Mouse (Mus musculus): ENCODE data around the gene Rwdd1. TPM values are rescaled to one million over a fixed set of nuclear protein-coding genes. Genes with fewer than 3 reads are reported as not detected.
"Not testable (repeated sequence)": the region's sequence is repeated elsewhere in the genome, so short reads cannot be mapped to it uniquely, and the experiment has no call there.

Rwdd1 gene
- polyA plus RNA-seq, 1 experiment from 2014 or later = 111 TPM

DNA sequence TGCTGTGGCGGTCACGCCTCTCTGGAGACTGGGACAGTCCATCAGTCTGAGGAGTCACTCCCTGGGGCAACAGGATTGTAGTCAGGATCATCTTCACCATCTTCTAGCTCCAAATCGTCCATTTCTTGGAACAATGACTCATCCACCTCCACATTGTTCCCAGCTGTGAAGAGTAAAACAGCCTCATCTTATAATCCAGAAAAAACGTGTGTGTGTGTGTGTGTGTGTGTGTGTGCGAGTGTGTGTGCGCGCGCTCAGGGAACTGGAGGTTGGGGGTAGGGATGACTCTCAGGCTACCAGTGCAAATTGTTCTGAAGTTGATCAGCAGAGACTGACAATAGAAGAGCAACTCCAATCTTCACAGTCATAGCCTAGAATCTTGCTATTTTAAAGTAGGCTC is 22.7 kb downstream of the Rwdd1 start:
- H3K4me3 ChIP-seq (replicated peaks); H3K27me3 ChIP-seq (replicated peaks); H3K9me3 ChIP-seq; ATAC-seq (ENCODE audit: insufficient read depth, low FRiP score, low read depth); H3K9ac ChIP-seq; H3K27ac ChIP-seq; H3K4me2 ChIP-seq; H3K4me1 ChIP-seq: not testable (repeated sequence)
- WGBS = 90% methylated on average over 6 of the region's 8 CpGs
- H3K36me3 ChIP-seq = peaks cover 27% of the 10 kb centered on the region

DNA sequence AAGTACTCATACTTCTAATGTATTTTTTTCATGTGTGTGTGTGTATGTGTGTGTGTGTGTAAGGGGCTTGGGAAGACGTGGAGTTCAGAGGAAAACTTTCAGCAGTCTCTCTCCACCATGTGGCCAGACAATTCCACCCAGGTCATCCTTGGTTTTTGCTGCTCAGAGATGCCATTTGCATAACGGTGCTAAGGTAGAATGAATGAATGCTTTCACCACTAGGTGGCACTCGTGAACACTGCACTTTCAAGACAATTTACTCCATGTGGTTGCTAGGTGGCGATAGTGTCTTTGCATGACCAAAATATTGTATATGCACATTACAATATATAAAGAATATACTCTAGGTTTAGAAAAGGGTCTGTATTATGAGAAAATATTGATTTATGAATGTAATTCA is 32.7 kb downstream of the Rwdd1 start:
- Histone ChIP-seq H3K27ac (no peak overlapping the region), H3K9ac (no peak overlapping the region), H3K36me3 (no peaks in the 10 kb centered on the region), H3K4me2 (no peak overlapping the region), H3K4me1 (no peaks in the 10 kb centered on the region), H3K9me3 (no peaks in the 10 kb centered on the region), H3K27me3 (replicated peaks) (no peaks in the 10 kb centered on the region), H3K4me3 (replicated peaks) (no peak overlapping the region)
- 24% methylated on average over 4 of the region's 4 CpGs for WGBS
- ATAC-seq (ENCODE audit: insufficient read depth, low FRiP score, low read depth) = no peak

DNA sequence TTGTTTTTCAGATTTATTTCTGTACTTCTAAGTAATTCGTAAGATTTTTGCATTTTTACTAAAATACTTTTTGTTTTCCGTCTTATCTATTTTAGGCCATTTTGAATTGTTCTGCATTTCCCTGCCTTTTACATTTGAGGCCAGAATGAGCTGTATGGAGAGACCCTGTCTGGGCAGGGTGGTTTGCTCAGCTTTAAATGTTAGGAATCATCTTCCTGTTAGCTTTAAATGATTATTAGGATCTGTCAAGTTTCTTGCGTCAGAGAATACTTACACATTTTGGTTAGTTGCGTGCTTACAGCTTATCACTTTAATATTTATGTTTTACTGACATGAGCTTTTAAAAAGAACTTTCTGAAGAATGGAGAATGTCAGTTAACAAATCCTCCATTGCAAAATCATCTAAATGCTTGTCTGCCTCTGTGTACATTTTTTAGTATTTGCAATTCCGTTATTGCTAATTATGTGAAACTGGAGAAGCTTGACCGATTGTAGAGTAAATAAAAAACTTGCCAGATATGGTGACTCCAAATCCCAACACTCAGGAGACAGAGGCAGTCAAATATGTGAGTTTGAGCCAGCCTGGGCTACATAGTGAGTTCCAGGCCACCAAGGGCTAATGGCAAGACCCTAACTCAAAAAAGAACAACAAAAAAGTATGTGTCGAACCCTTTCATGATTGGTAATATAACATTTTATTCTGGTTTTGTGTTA is 44.5 kb downstream of the Rwdd1 start:
- no peaks in the 10 kb centered on the region for H3K27me3 ChIP-seq (replicated peaks)
- H3K4me1 ChIP-seq = no peaks in the 10 kb centered on the region
- H3K4me2 ChIP-seq = no peak overlapping the region

DNA sequence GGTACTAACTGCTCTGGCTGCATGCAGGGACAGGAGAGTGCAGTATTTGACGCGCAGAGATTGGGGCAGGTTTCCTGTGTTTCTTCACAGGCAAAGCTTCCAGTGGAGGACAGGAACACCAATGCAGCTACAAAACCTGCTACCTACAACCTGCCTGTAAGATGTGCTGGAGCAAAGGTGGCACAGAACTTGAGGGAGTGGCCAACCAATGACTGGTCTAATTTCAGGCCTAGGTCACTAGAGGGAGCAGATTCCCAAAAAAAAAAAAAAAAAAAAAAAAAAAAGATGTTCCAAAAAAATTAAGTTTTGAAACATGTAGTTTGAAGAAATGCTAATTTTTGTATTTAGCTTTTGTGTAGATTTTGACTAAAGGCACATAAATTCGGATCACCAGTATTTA is 66.9 kb downstream of the Rwdd1 start:
- 76% methylated on average over 3 of the region's 3 CpGs for WGBS
- Histone ChIP-seq H3K9ac (no peak overlapping the region), H3K4me3 (replicated peaks) (no peak overlapping the region), H3K4me1 (no peaks in the 10 kb centered on the region), H3K9me3 (no peaks in the 10 kb centered on the region), H3K4me2 (no peak overlapping the region), H3K27ac (no peak overlapping the region), H3K27me3 (replicated peaks) (no peaks in the 10 kb centered on the region), H3K36me3 (no peaks in the 10 kb centered on the region)
- ATAC-seq (ENCODE audit: insufficient read depth, low FRiP score, low read depth) = no peak

More for the DNA sequence above, 44.5 kb downstream of the Rwdd1 start:
- no peaks in the 10 kb centered on the region for H3K36me3 ChIP-seq
- no peak overlapping the region for H3K4me3 ChIP-seq (replicated peaks)
- H3K9ac ChIP-seq = no peak overlapping the region
- H3K9me3 ChIP-seq = no peaks in the 10 kb centered on the region; the same call in 1 of the 2 replicates
- H3K27ac ChIP-seq = no peak overlapping the region
- no peak for ATAC-seq (ENCODE audit: insufficient read depth, low FRiP score, low read depth)
- WGBS = 74% methylated on average over 7 of the region's 7 CpGs

DNA sequence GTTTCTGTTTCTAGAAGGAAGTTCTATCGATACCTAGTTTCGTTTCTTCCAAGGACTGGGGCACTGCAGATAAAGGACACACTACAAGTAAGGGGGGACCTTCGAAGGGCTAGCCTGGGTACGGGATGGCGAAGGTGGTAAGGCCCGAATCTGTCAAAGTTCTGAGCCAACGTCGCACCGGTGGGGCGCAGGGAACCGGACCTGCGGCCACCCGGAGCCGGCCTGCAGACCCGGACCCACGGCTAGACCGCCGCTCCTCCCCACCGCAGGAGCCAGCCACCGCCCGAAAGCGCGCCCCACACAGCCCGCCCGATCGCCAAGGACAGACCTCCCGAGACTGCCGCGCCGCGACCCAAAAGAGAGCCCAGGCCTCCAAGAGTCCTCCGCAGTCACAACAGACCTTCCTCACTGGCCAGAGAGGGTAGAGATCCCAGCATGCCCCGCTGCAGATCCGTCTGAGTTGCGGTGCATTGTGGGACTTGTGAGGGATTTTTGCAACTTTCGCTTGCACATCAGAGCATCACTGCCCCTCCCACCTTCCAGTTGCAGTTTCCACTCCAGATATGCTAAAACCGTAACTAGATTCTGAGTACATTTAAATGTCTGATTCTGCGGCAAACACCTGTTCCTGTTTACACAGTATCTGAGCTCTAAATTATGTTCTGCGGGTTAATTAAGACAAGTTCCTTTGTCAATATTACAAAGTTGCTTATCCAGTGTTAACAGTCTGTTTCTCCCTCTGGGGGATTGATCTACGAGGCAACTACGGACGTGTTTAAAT is 68.4 kb downstream of the Rwdd1 start, which contains the start of gene Zup1:
Gene Zup1 (minus strand): TSS at position 467 of the 781 bp plus-strand sequence.
- Histone ChIP-seq H3K4me3 (replicated peaks) (peak within 1 kb of the TSS; percentile 71), H3K27ac (peak within 1 kb of the TSS; percentile 85), H3K27me3 (replicated peaks) (no peaks in the 10 kb centered on the region), H3K9me3 (no peaks in the 10 kb centered on the region), H3K36me3 (no peaks in the 10 kb centered on the region), H3K4me1 (no peaks in the 10 kb centered on the region), H3K9ac (peak within 1 kb of the TSS; percentile 86), H3K4me2 (peak within 1 kb of the TSS; percentile 57)
- peak; percentile 97 for ATAC-seq (ENCODE audit: insufficient read depth, low FRiP score, low read depth)
- 2% methylated on average over 42 of the region's 42 CpGs for WGBS

Other genes starting within 250 kb of the Rwdd1 start
- gene Sult3a2, start 232.9 kb downstream of the Rwdd1 start, polyA plus RNA-seq (2015; fragmentation: Nextera tagmentation; extraction: Ambion mirVana) = not detected in 2 replicates
- gene Sult3a1, start 161.9 kb downstream of the Rwdd1 start, polyA plus RNA-seq (2015; fragmentation: Nextera tagmentation; extraction: Ambion mirVana) = not detected in 2 replicates
- gene Rsph4a, start 114.5 kb downstream of the Rwdd1 start, polyA plus RNA-seq (2015; fragmentation: Nextera tagmentation; extraction: Ambion mirVana) = 0.04 and 0.13 TPM in 2 replicates
- gene Zup1, start 68.4 kb downstream of the Rwdd1 start, polyA plus RNA-seq (2015; fragmentation: Nextera tagmentation; extraction: Ambion mirVana) = 16.6 and 18.6 TPM in 2 replicates
- not detected in 2 replicates for gene Trappc3l, start 18.0 kb upstream of the Rwdd1 start, polyA plus RNA-seq (2015; fragmentation: Nextera tagmentation; extraction: Ambion mirVana)
- not detected in 2 replicates for gene Calhm4, start 24.7 kb upstream of the Rwdd1 start, polyA plus RNA-seq (2015; fragmentation: Nextera tagmentation; extraction: Ambion mirVana)
- gene Calhm5, start 76.9 kb upstream of the Rwdd1 start, polyA plus RNA-seq (2015; fragmentation: Nextera tagmentation; extraction: Ambion mirVana) = 0.89 and 1.0 TPM in 2 replicates
- 1.4 and 2.3 TPM in 2 replicates for gene Calhm6, start 108.4 kb upstream of the Rwdd1 start, polyA plus RNA-seq (2015; fragmentation: Nextera tagmentation; extraction: Ambion mirVana)
- gene Dse, start 188.1 kb upstream of the Rwdd1 start, polyA plus RNA-seq (2015; fragmentation: Nextera tagmentation; extraction: Ambion mirVana) = 16.7 and 19.2 TPM in 2 replicates